Mouse (Mus musculus) liver, postnatal 0 days (tissue): ENCODE data around the gene Slain2. TPM values are rescaled to one million over a fixed set of nuclear protein-coding genes. Genes with fewer than 3 reads are reported as not detected.

Experiments
- ATAC-seq: fragments of 200-750 bp; cut with Nextera tagmentation; 2 replicates; pipeline ENCODE4 v1.8.0; 2017; ENCODE audit warnings: mild to moderate bottlenecking, moderate library complexity
- DNase-seq: peaks from one replicate; pipeline ENCODE4 v3.0.0-alpha.2; 2016
- H3K27ac ChIP-seq: fragments of 300-500 bp; sonication (generic); 2 replicates; pipeline ENCODE4 v1.5.1; 2014; ENCODE audit warnings: antibody characterized with exemption, moderate library complexity, mild to moderate bottlenecking, low read depth
- H3K27me3 ChIP-seq: fragments of 300-500 bp; sonication (generic); 2 replicates; pipeline ENCODE4 v1.6.1; 2014; ENCODE audit warnings: low read length, control low read depth, mixed read lengths; ENCODE audit not compliant: insufficient read depth
- H3K36me3 ChIP-seq: fragments of 300-500 bp; sonication (generic); replicated peaks from 2 replicates; pipeline ENCODE4 v1.6.1; 2014; ENCODE audit warnings: mild to moderate bottlenecking, control low read depth, low read length, moderate library complexity, mixed read lengths; ENCODE audit not compliant: insufficient read depth
- H3K4me1 ChIP-seq: fragments of 300-500 bp; sonication (generic); 2 replicates; pipeline ENCODE4 v1.6.1; 2014; ENCODE audit warnings: antibody characterized with exemption, mild to moderate bottlenecking, control low read depth; ENCODE audit not compliant: insufficient read depth
- H3K4me2 ChIP-seq: fragments of 300-500 bp; sonication (generic); 2 replicates; pipeline ENCODE4 v1.6.1; 2014; ENCODE audit warnings: low read depth, mild to moderate bottlenecking, low read length, moderate library complexity, mixed read lengths
- H3K4me3 ChIP-seq: fragments of 300-500 bp; sonication (generic); 2 replicates; pipeline ENCODE4 v1.5.1; 2014; ENCODE audit warnings: low read depth, low read length
- H3K9ac ChIP-seq: fragments of 300-500 bp; sonication (generic); replicated peaks from 2 replicates; pipeline ENCODE4 v1.6.1; 2014; ENCODE audit warnings: mild to moderate bottlenecking, moderate library complexity
- H3K9me3 ChIP-seq: fragments of 300-500 bp; sonication (generic); 2 replicates; pipeline ENCODE4 v1.6.1; 2016; ENCODE audit warnings: mild to moderate bottlenecking, control low read depth, low read length, mixed read lengths
- CTCF ChIP-seq: sonication (generic); IDR thresholded peaks from 2 replicates; pipeline ENCODE4 v1.5.1; 2016; ENCODE audit warnings: antibody characterized with exemption, low read depth
- EP300 ChIP-seq: IDR thresholded peaks from 2 replicates; pipeline ENCODE4 v1.6.1; 2016; ENCODE audit warnings: antibody characterized with exemption, low read depth, mild to moderate bottlenecking
- WGBS: fragments of 180-500 bp; shearing (Covaris S2); extraction: QIAGEN DNeasy Blood & Tissue Kit; methylation state at CpG from one replicate; pipeline ENCODE4 v1.1.7; 2014; ENCODE audit not compliant: insufficient replicate concordance; 5-methylcytosine and 5-hydroxymethylcytosine counted together
- polyA plus RNA-seq: library from polyadenylated mRNA; unstranded; fragments of >200 nt; fragmentation: Nextera tagmentation; extraction: Ambion mirVana; gene quantifications from 2 replicates; pipeline ENCODE4 v1.2.1, GENCODE M21; 2015

Gene Slain2
- polyA plus RNA-seq, 1 experiment from 2014 or later: 4.2 TPM

DNA sequence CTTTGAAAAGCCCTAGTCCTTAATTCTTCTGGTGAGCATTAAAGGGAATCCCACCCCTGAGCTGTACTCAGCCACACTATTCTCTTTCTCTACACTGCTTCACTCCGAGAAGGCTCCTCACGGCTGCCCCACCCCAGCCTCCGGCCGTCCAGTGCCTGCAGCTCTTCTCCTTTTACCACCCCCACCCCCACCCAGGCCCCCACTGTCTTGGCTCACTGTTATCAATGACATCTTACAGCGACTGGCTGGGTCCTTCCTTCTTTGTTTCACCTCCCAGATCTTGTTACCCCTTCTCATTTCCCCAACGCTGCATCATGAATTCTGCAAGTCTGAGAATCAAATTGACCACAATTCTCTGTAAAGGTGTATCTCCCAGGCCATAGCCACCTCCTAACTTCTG, 16.1 kb upstream of the Slain2 start:
- Histone ChIP-seq H3K4me3 (no peak overlapping the region), H3K9ac (no peak overlapping the region), H3K4me2 (no peak overlapping the region), H3K36me3 (no peaks in the 10 kb centered on the region), H3K27ac (no peak overlapping the region), H3K27me3 (no peaks in the 10 kb centered on the region), H3K4me1 (no peaks in the 10 kb centered on the region), H3K9me3 (no peaks in the 10 kb centered on the region)
- WGBS: 38% methylated on average over 6 of the region's 6 CpGs
- ATAC-seq (no peak), DNase-seq (no peak)
- TF ChIP-seq EP300 (no peak), CTCF (no peak)

DNA sequence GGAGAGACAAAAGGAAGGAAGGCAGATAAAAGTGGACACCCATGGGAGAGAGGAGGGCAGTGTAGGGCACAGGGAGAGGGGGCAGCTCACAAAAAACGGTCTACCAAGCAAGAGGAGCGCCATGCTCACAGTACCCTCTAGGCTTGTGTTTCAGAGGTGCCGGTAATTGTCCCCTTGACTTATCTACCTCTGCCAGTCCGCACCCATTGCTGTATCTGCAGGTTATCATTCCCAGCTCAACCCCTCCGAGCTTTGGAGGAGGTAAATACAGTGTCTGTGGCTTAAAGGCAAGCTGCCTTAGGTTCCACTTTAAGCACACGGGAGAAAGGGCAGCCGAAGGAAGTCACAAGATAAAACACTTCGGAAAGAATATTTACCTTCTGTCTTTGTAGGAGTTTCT, 14.8 kb upstream of the Slain2 start:
- Histone ChIP-seq H3K27me3 (no peaks in the 10 kb centered on the region), H3K4me1 (no peaks in the 10 kb centered on the region), H3K27ac (no peak overlapping the region), H3K4me3 (no peak overlapping the region), H3K36me3 (no peaks in the 10 kb centered on the region), H3K9ac (no peak overlapping the region), H3K4me2 (no peak overlapping the region), H3K9me3 (no peaks in the 10 kb centered on the region)
- DNase-seq (no peak), ATAC-seq (no peak)
- TF ChIP-seq EP300 (no peak), CTCF (no peak)
- WGBS: 54% methylated on average over 8 of the region's 8 CpGs

DNA sequence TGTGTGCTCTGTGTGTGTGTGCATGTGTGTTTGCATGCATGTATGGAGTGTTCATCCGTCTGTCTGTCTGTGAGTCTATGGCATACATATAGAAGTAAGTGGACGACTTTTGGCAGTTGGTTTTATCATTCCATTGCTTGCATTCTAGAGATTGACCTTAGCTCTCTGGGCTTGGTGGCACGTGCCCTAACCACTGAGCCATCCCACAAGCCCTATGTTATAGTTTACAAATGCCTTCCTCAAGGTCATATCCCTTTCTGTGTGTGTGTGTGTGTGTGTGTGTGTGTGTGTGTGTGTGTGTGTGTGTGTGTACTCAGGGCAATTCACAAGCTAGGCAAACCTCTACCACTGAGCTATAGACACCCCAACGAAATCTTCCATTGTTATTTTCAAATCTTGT, 12.2 kb upstream of the Slain2 start:
- H3K4me1 ChIP-seq: no peaks in the 10 kb centered on the region
- H3K9me3 ChIP-seq: no peaks in the 10 kb centered on the region
- H3K4me3 ChIP-seq: no peak overlapping the region
- no peaks in the 10 kb centered on the region for H3K27me3 ChIP-seq
- H3K27ac ChIP-seq: no peak overlapping the region
- no peak for DNase-seq
- H3K36me3 ChIP-seq: no peaks in the 10 kb centered on the region
- TF ChIP-seq EP300 (no peak), CTCF (no peak)
- no peak overlapping the region for H3K4me2 ChIP-seq
- WGBS: 75% methylated on average over 4 of the region's 4 CpGs
- ATAC-seq: no peak
- H3K9ac ChIP-seq: no peak overlapping the region

DNA sequence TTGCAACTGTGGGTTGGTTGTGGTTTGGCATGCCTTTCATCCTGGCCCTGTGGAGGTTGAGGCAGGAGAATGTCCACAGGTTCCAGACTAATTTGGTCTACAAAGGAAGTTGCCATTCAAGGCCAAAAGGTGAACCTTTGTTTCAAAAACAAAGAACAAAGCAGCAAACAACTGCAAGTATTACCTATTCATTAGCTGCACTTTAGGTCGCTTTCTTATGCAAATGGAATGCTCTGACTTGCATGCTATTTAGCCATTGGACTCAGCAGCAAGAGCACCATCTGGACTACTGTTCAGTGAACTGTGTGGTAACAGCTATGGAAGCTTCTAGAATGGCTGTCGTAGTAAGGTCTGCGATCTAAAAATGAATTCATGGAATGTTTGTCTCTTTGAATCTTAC, 11.8 kb upstream of the Slain2 start:
- TF ChIP-seq CTCF (no peak), EP300 (no peak)
- Histone ChIP-seq H3K9ac (no peak overlapping the region), H3K4me1 (no peaks in the 10 kb centered on the region), H3K36me3 (no peaks in the 10 kb centered on the region), H3K4me3 (no peak overlapping the region), H3K4me2 (no peak overlapping the region), H3K27ac (no peak overlapping the region), H3K27me3 (no peaks in the 10 kb centered on the region), H3K9me3 (no peaks in the 10 kb centered on the region)
- WGBS: 70% methylated on average over 3 of the region's 3 CpGs
- no peak for ATAC-seq
- no peak for DNase-seq

DNA sequence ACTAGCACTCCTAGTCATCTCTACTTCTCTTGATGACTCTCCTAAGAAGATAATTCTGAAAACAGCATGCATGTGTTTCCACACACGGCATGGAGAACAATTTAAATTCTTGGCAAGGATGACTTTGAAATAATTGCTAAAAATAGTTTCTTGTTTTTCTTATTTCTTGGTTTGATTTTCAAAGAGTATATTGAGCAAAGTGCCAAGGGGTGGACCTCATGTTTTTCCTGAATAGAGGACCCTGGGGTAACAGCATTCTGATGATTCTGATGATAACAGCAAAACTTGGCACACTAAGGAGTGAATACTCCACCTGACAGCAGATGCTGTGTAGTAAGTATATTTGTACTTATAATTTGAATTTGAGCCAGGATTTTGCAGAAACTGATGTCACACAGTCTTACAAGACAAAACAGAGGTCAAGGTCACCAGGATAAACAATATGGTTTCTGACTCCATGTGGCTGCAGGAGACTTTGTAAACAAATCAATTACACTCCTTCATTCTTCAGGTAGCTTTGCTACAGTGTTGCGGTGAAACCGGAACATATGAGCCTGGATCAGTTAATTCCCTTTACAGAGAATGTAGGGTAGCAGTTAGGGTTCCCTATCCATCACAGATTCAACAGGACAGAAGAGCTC, 11.1 kb upstream of the Slain2 start:
- Histone ChIP-seq H3K27me3 (no peaks in the 10 kb centered on the region), H3K36me3 (no peaks in the 10 kb centered on the region), H3K4me1 (no peaks in the 10 kb centered on the region), H3K27ac (no peak overlapping the region), H3K9me3 (no peaks in the 10 kb centered on the region), H3K4me3 (no peak overlapping the region), H3K4me2 (no peak overlapping the region), H3K9ac (no peak overlapping the region)
- ATAC-seq (no peak), DNase-seq (no peak)
- TF ChIP-seq CTCF (no peak), EP300 (no peak)
- WGBS: 84% methylated on average over 3 of the region's 3 CpGs

DNA sequence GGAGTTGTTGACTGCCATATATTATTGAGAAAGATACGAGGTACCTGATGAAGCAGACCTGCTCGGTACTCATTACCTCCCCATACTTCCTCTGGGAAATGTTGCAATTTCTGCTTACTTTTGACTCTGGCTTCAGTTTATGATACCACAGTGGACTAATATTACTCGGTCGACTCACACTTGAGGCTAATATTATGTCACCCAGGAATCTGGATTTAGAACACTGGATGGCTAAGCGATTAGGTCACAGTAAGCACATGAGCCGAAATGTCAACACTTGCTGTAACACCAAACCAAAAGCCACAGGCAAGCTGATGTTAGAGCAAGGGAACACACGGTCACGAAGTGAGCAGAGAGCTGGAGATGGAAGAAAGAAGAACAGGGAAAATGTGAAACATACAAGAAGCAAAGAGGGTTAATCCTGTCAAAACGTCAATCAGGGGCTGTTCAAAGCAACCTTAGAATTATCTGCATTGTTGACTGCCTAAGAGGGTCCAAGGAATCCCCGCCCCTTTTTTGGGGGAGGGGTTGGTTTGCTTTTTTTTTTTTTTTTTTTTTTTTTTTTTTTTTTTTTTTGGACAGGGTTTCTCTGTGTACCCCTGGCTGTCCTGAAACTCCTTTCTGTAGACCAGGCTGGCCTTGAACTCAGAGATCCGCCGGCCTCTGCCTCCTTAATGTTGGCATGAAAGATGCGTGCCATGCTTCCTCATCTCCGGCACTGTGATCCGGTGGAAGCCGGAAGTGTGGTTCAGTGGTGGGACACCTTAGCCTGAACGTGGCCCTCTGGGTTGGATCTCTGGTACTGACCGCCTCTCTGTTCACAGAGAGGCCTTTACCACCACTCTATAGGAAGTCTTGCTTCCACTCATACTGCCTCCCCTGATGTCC, 9.0 kb upstream of the Slain2 start:
- Histone ChIP-seq H3K36me3 (no peaks in the 10 kb centered on the region), H3K27ac (0 out of 2 replicates have a peak overlapping the region, but pooled peaks have one; percentile 44), H3K27me3 (no peaks in the 10 kb centered on the region), H3K4me2 (no peak overlapping the region), H3K4me1 (0 out of 2 replicates have a peak, but pooled peaks cover 4% of the 10 kb centered on the region), H3K4me3 (no peak overlapping the region), H3K9ac (no peak overlapping the region), H3K9me3 (no peaks in the 10 kb centered on the region)
- WGBS: 56% methylated on average over 18 of the region's 18 CpGs
- no peak for TF ChIP-seq CTCF
- peak; percentile 36; the same call in 1 of the 2 replicates for TF ChIP-seq EP300
- ATAC-seq: peak; percentile 92
- peak; percentile 36 for DNase-seq
